In genomic region chr16:57092460-57092859, GRCm38 (mm10) we compare ENCODE assay signal across 8 mouse cellular contexts. TPM values are rescaled to one million over a fixed set of nuclear protein-coding genes. Genes with fewer than 3 reads are reported as not detected.
A peak's percentile ranks its signal among the peaks of the same experiment; 100 is the strongest.
DNase-seq lines count a peak whose midpoint lies in the region; ATAC-seq and TF ChIP-seq lines count a peak whose summit lies in the region.

No protein-coding gene starts in this region.

- H3K27ac ChIP-seq in heart, postnatal 0 days (ENCODE audit: low read depth), result no peak overlapping the region
- no peak overlapping the region for H3K27ac ChIP-seq in heart, embryonic 11.5 days (ENCODE audit: low read depth, low read length)
- H3K27ac ChIP-seq in hindbrain, embryonic 12.5 days, result no peak overlapping the region

- no peak overlapping the region for H3K9ac ChIP-seq in heart, postnatal 0 days (replicated peaks; ENCODE audit: low read depth, low read length)
- H3K9ac ChIP-seq in heart, embryonic 11.5 days (ENCODE audit: low read depth, low read length), result no peak overlapping the region
- H3K9ac ChIP-seq in hindbrain, embryonic 12.5 days, result no peak overlapping the region

- WGBS in heart, postnatal 0 days, result 38% methylated on average over 4 of the region's 4 CpGs
- whole genome bisulfite sequencing in heart, embryonic 11.5 days (ENCODE audit: insufficient replicate concordance), result 38% methylated on average over 4 of the region's 4 CpGs
- 63% methylated on average over 4 of the region's 4 CpGs for WGBS in hindbrain, embryonic 12.5 days

- no peak for ATAC-seq in heart, postnatal 0 days (ENCODE audit: insufficient read depth, low read depth)
- no peak for ATAC-seq in heart, embryonic 11.5 days (replicated peaks; ENCODE audit: insufficient number of reproducible peaks, low FRiP score, low TSS enrichment)
- ATAC-seq in hindbrain, embryonic 12.5 days (ENCODE audit: low FRiP score), result peak; percentile 77; the same call in 1 of the 2 replicates
- ATAC-seq in megakaryocyte progenitor cell, adult 5-6 weeks (replicated peaks; ENCODE audit: poor library complexity), result peak; percentile 99

- DNase-seq in heart, postnatal 0 days (ENCODE audit: low spot score), result peak; percentile 34
- peak; percentile 56 for DNase-seq in ZHBTc4 (ENCODE audit: low read depth, low spot score)
- DNase-seq in embryo, embryonic 11 days, result peak; percentile 55
- peak; percentile 12 to 41 for DNase-seq in layer of hippocampus, adult 8-10 months (ENCODE audit: low spot score in 2 of 2)
- peak; percentile 60 for DNase-seq in right cerebral cortex, postnatal 4 days

- TF ChIP-seq EP300 in heart, postnatal 0 days (IDR thresholded peaks at IDR 0.05; ENCODE audit: low read depth), result no peak

- no peaks in the 10 kb centered on the region for H3K36me3 ChIP-seq in heart, postnatal 0 days (replicated peaks; ENCODE audit: control insufficient read depth, insufficient read depth, low read length)
- H3K36me3 ChIP-seq in heart, embryonic 11.5 days (ENCODE audit: control insufficient read depth, insufficient read depth, low read length), result no peaks in the 10 kb centered on the region
- no peaks in the 10 kb centered on the region for H3K36me3 ChIP-seq in hindbrain, embryonic 12.5 days

- H3K4me1 ChIP-seq in heart, postnatal 0 days (ENCODE audit: control insufficient read depth, insufficient read depth), result no peaks in the 10 kb centered on the region
- no peaks in the 10 kb centered on the region for H3K4me1 ChIP-seq in heart, embryonic 11.5 days (ENCODE audit: control insufficient read depth, insufficient read depth, low read length)
- no peaks in the 10 kb centered on the region for H3K4me1 ChIP-seq in hindbrain, embryonic 12.5 days

- no peak overlapping the region for H3K4me2 ChIP-seq in heart, postnatal 0 days (ENCODE audit: low read depth, low read length)
- no peak overlapping the region for H3K4me2 ChIP-seq in heart, embryonic 11.5 days
- no peak overlapping the region for H3K4me2 ChIP-seq in hindbrain, embryonic 12.5 days (replicated peaks)

- no peaks in the 10 kb centered on the region for H3K27me3 ChIP-seq in heart, postnatal 0 days (ENCODE audit: control insufficient read depth, insufficient read depth, low read length)
- H3K27me3 ChIP-seq in heart, embryonic 11.5 days (ENCODE audit: control insufficient read depth, insufficient read depth, low read length), result no peaks in the 10 kb centered on the region
- no peaks in the 10 kb centered on the region for H3K27me3 ChIP-seq in hindbrain, embryonic 12.5 days

- TF ChIP-seq CTCF in heart, postnatal 0 days (IDR thresholded peaks at IDR 0.05; ENCODE audit: low read depth), result peak; percentile 64

- H3K9me3 ChIP-seq in heart, postnatal 0 days (replicated peaks; ENCODE audit: control insufficient read depth, low read length), result no peaks in the 10 kb centered on the region
- H3K9me3 ChIP-seq in heart, embryonic 11.5 days (replicated peaks; ENCODE audit: control insufficient read depth, low read length), result no peaks in the 10 kb centered on the region
- no peaks in the 10 kb centered on the region for H3K9me3 ChIP-seq in hindbrain, embryonic 12.5 days (replicated peaks)

- no peak overlapping the region for H3K4me3 ChIP-seq in heart, postnatal 0 days (ENCODE audit: low read depth, low read length)
- H3K4me3 ChIP-seq in heart, embryonic 11.5 days (ENCODE audit: low read depth, low read length), result no peak overlapping the region
- no peak overlapping the region for H3K4me3 ChIP-seq in hindbrain, embryonic 12.5 days

RNA-seq across cellular contexts. Expression of gene Tmem45a2, which starts 21.3 kb away (rescaled TPM):
- not detected in 2 replicates for total RNA-seq in heart, postnatal 0 days (2014; rRNA removed; ENCODE audit: low replicate concordance)
- polyA plus RNA-seq in heart, postnatal 0 days (2015; fragmentation: Nextera tagmentation; extraction: Ambion mirVana), result 0.29 and 0.30 TPM in 2 replicates
- polyA plus RNA-seq in heart, embryonic 11.5 days (2014; fragmentation: Nextera tagmentation; extraction: Ambion mirVana), result not detected in 2 replicates
- 0.14 TPM in 1 of 2 replicates, not detected in the other for polyA plus RNA-seq in hindbrain, embryonic 12.5 days (2016; fragmentation: Nextera tagmentation; extraction: Ambion mirVana)
- under 1 TPM in 2 of 4 experiments, not detected in 2; 0.21 to 0.34 TPM for total RNA-seq in layer of hippocampus, adult 8-10 months (2022)
- 0.07 TPM in 2 replicates for total RNA-seq in megakaryocyte progenitor cell, adult 5-6 weeks (2015)
- not detected in 2 replicates for total RNA-seq in megakaryocyte progenitor cell, adult 5-6 weeks (2017)

RNA-seq across cellular contexts. Expression of gene Tomm70a, which starts 29.0 kb away (rescaled TPM):
- total RNA-seq in heart, postnatal 0 days (2014; rRNA removed; ENCODE audit: low replicate concordance), result 53.5 and 56.8 TPM in 2 replicates
- 29.7 and 35.7 TPM in 2 replicates for polyA plus RNA-seq in heart, postnatal 0 days (2015; fragmentation: Nextera tagmentation; extraction: Ambion mirVana)
- polyA plus RNA-seq in heart, embryonic 11.5 days (2014; fragmentation: Nextera tagmentation; extraction: Ambion mirVana), result 48.3 and 53.7 TPM in 2 replicates
- 63.9 and 64.9 TPM in 2 replicates for polyA plus RNA-seq in hindbrain, embryonic 12.5 days (2016; fragmentation: Nextera tagmentation; extraction: Ambion mirVana)
- total RNA-seq in layer of hippocampus, adult 8-10 months (2022), result 10 to 100 TPM; 89.5 to 97.7 (median 91.6) TPM
- 92.0 and 95.9 TPM in 2 replicates for total RNA-seq in megakaryocyte progenitor cell, adult 5-6 weeks (2015)
- total RNA-seq in megakaryocyte progenitor cell, adult 5-6 weeks (2017), result 68.3 and 73.8 TPM in 2 replicates

Comparison
In these comparisons a context has a peak if more than half of its experiments do, and no peak if none do; other contexts are left out.
1. ATAC-seq: peak in hindbrain, embryonic 12.5 days (single experiment) and megakaryocyte progenitor cell, adult 5-6 weeks (single experiment); none in heart, postnatal 0 days (single experiment) and heart, embryonic 11.5 days (single experiment).
2. Peak in every context shown above with its lines, with median percentiles within 50 percentile points of each other: DNase-seq.